Mouse (Mus musculus): ENCODE data around the gene Negr1. TPM values are rescaled to one million over a fixed set of nuclear protein-coding genes. Genes with fewer than 3 reads are reported as not detected.

Gene Negr1
- polyA plus RNA-seq, 1 experiment: 93.8 TPM

DNA sequence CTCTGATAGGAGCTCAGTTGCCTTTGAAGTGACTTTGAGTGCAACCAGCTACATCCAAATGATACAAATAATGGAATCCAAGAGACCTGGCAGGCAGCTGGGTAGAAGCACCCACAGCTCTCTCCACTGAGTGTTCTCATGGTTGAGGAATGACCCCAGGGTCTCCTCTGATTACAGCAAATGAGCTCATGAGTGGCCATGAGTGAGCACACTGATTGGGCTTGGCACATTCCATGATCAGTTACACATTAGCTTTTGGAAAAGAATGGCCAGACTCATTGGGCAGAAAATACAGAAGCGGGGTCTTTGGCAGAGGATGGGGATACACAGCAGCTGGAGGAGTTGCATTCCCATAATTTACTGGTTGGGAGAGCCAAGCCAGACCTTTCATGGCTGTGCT is 678.6 kb downstream of the Negr1 start:
- TF ChIP-seq CTCF (IDR thresholded peaks at IDR 0.05; ENCODE audit: extremely low read depth, insufficient read depth, low read length) (no peak), POLR2A (IDR thresholded peaks at IDR 0.05; ENCODE audit: extremely low read depth, insufficient read depth, low read length) (no peak)
- H3K4me1 ChIP-seq (ENCODE audit: control insufficient read depth, insufficient read depth, low read length): no peaks in the 10 kb centered on the region
- H3K27ac ChIP-seq (ENCODE audit: insufficient read depth, low read length): no peak overlapping the region
- H3K4me3 ChIP-seq (ENCODE audit: insufficient read depth, low read length): no peak overlapping the region

DNA sequence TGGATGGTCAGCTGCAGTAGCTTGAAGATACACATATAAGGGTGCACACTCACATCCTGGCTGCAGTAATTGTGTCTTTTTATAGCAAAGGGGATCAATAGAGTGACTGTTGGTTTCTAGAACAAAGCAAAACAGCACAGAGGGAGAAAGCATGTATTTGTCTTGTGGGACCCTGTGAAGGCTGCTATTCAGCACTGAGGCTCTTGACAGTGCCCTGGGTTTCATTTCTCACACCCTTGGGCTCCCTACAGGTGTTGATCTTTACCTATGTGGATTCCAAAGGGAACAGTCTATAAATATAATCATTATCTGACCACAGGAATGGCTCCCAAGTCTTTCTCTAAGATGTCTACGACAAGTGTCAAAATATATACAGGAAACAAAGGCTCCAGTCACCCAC is 693.9 kb downstream of the Negr1 start:
- peaks cover 7% of the 10 kb centered on the region for H3K4me1 ChIP-seq (ENCODE audit: control insufficient read depth, insufficient read depth, low read length)

DNA sequence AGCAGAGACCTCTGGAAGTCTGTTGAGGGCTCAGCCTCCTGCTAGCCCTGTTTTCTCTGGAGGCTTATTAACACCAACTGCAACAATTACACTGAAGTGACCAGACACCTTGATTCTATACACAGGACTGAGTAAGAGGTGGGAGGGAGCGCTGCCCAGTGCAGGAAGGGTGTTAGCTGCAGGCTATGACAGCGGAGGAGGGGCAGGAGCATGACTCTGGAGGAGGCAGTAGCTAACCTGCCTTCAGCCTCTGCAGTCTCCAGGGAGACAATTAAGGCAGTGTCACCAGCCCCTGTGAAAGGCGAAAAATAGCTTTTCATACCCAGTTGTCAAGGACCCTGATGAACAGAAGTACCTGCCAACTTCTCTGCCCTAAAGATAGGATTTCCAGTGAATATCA is 694.3 kb downstream of the Negr1 start:
- peaks cover 7% of the 10 kb centered on the region for H3K4me1 ChIP-seq (ENCODE audit: control insufficient read depth, insufficient read depth, low read length)
- no peak overlapping the region for H3K4me3 ChIP-seq (ENCODE audit: insufficient read depth, low read length)
- H3K27ac ChIP-seq (ENCODE audit: insufficient read depth, low read length): no peak overlapping the region
- no peak for TF ChIP-seq POLR2A (IDR thresholded peaks at IDR 0.05; ENCODE audit: extremely low read depth, insufficient read depth, low read length)
- TF ChIP-seq CTCF (IDR thresholded peaks at IDR 0.05; ENCODE audit: extremely low read depth, insufficient read depth, low read length): no peak

More for the DNA sequence above, 693.9 kb downstream of the Negr1 start:
- TF ChIP-seq CTCF (IDR thresholded peaks at IDR 0.05; ENCODE audit: extremely low read depth, insufficient read depth, low read length) (no peak), POLR2A (IDR thresholded peaks at IDR 0.05; ENCODE audit: extremely low read depth, insufficient read depth, low read length) (no peak)
- Histone ChIP-seq H3K27ac (ENCODE audit: insufficient read depth, low read length) (no peak overlapping the region), H3K4me3 (ENCODE audit: insufficient read depth, low read length) (no peak overlapping the region)

DNA sequence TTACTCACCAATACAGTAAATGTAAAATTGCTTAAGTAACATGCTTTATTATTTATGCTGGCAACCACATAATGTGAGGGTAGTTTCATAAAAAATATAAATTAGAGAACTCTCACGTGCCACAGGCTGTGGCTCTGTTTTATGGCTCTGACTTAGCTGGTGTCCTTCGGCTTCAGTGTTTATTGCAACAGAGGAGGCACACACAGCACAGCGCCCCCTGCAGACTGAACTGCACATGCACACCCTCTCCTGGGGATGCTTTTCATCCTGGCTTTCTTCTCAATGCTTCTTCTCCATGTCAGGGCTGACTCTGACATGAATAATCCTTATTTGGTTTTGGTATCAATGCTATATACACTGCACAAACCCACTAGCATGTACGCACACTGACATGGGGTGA is 707.1 kb downstream of the Negr1 start:
- TF ChIP-seq POLR2A (IDR thresholded peaks at IDR 0.05; ENCODE audit: extremely low read depth, insufficient read depth, low read length) (no peak), CTCF (IDR thresholded peaks at IDR 0.05; ENCODE audit: extremely low read depth, insufficient read depth, low read length) (0 out of 2 replicates have a peak, but pooled peaks have one; percentile 11)
- H3K4me1 ChIP-seq (ENCODE audit: control insufficient read depth, insufficient read depth, low read length): no peaks in the 10 kb centered on the region
- H3K27ac ChIP-seq (ENCODE audit: insufficient read depth, low read length): no peak overlapping the region

DNA sequence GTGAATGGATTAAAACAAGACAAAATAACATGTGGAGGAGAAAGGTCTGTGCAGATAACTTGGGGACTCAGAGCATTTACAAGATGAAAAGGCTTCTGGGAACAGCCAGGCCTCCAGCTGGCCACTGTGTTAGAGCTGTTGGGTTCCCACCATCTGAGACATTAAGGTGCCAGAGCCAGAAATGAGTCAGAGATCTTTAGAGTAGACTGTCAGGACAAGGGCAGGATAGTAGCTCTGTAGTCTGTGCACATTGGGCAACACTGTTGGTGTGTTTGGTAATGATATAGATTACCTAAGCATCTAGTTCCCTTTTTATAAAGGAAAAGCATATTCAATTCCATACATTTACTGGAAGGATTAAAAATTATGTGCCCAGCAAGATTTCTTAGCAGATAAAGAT is 710.8 kb downstream of the Negr1 start:
- Histone ChIP-seq H3K27ac (ENCODE audit: insufficient read depth, low read length) (no peak overlapping the region), H3K4me3 (ENCODE audit: insufficient read depth, low read length) (no peak overlapping the region), H3K4me1 (ENCODE audit: control insufficient read depth, insufficient read depth, low read length) (no peaks in the 10 kb centered on the region)
- TF ChIP-seq POLR2A (IDR thresholded peaks at IDR 0.05; ENCODE audit: extremely low read depth, insufficient read depth, low read length): no peak
- no peak for TF ChIP-seq CTCF (IDR thresholded peaks at IDR 0.05; ENCODE audit: extremely low read depth, insufficient read depth, low read length)

More for the DNA sequence above, 707.1 kb downstream of the Negr1 start:
- no peak overlapping the region for H3K4me3 ChIP-seq (ENCODE audit: insufficient read depth, low read length)

DNA sequence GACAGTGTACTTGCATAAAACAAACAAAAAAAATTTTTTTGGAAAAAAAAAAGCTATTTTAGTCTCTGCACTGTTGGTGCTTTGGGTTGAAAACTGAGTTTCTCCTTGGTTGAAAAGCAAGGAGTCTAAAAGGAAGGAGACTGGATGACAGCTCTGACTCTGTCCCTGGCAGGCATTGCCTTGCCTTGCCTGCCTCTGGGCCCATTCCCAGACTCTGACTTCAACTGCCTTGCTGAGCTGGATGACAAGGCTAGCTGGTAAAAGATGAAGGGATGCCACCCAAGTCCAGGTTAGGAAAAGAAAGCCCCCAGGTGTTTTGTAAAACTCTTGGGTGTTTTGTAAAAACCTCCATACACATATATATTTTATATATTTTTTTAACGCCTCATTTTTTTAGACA is 712.5 kb downstream of the Negr1 start:
- no peak overlapping the region for H3K27ac ChIP-seq (ENCODE audit: insufficient read depth, low read length)
- TF ChIP-seq CTCF (IDR thresholded peaks at IDR 0.05; ENCODE audit: extremely low read depth, insufficient read depth, low read length): no peak
- TF ChIP-seq POLR2A (IDR thresholded peaks at IDR 0.05; ENCODE audit: extremely low read depth, insufficient read depth, low read length): no peak
- no peaks in the 10 kb centered on the region for H3K4me1 ChIP-seq (ENCODE audit: control insufficient read depth, insufficient read depth, low read length)
- H3K4me3 ChIP-seq (ENCODE audit: insufficient read depth, low read length): no peak overlapping the region

DNA sequence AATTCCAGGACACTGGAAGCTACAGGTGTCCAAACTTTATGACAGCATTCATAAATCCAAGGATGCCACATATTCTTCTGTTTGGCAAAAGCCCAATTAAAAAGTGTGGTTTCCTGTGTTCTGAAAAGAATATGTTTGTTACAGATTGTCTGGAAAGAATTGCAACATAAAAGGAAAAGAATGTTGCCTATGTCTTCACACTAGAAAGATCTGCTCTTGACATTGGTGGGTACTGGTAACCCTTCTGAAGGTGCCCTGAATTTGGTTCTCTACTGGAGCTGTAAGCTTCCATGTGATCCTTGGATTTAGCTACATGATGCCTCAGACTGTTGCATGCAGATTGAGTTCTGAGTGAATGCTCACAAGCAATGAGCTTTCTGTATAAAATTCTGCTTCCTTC is 718.1 kb downstream of the Negr1 start:
- Histone ChIP-seq H3K27ac (ENCODE audit: insufficient read depth, low read length) (no peak overlapping the region), H3K4me1 (ENCODE audit: control insufficient read depth, insufficient read depth, low read length) (no peaks in the 10 kb centered on the region), H3K4me3 (ENCODE audit: insufficient read depth, low read length) (no peak overlapping the region)
- TF ChIP-seq CTCF (IDR thresholded peaks at IDR 0.05; ENCODE audit: extremely low read depth, insufficient read depth, low read length): no peak
- TF ChIP-seq POLR2A (IDR thresholded peaks at IDR 0.05; ENCODE audit: extremely low read depth, insufficient read depth, low read length): no peak

DNA sequence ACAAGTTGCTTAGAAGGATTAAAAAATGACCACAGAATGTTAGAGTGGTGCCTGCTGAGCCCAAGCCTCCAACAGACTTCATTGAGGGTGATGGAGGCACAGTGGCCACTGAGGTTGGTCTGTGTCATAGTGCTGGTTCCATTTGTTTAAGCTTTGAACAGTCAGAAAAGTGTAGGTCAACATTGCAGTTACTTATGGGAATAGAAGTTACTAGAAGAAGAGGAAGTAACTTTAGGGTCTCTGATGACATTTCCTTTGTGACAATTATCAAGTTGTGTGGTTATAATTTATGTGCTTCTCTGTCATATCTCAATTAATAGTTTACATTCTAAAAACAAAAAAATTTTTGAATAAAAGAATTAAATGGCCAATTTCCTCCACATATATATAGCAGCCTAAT is 719.7 kb downstream of the Negr1 start:
- Histone ChIP-seq H3K4me3 (ENCODE audit: insufficient read depth, low read length) (no peak overlapping the region), H3K27ac (ENCODE audit: insufficient read depth, low read length) (no peak overlapping the region), H3K4me1 (ENCODE audit: control insufficient read depth, insufficient read depth, low read length) (no peaks in the 10 kb centered on the region)
- TF ChIP-seq POLR2A (IDR thresholded peaks at IDR 0.05; ENCODE audit: extremely low read depth, insufficient read depth, low read length) (no peak), CTCF (IDR thresholded peaks at IDR 0.05; ENCODE audit: extremely low read depth, insufficient read depth, low read length) (no peak)

DNA sequence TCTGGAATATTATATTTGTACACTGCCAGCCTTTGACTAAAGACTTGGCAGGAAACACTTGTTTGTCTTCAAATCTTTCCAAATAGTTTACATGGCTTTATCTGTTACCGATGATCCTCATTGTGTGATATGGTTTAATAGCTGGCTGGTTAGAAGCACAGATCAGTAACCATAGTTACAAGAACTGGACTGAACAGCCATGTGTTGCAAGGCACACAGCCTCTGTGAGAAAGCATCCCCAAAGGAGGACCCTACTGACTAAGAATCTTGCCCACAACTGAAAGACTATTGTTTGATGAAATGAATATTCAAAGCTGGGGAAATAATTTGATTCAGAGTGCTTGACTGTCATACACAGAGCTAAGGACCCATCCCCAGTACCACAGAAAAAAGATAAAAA is 729.7 kb downstream of the Negr1 start:
- TF ChIP-seq CTCF (IDR thresholded peaks at IDR 0.05; ENCODE audit: extremely low read depth, insufficient read depth, low read length): no peak
- TF ChIP-seq POLR2A (IDR thresholded peaks at IDR 0.05; ENCODE audit: extremely low read depth, insufficient read depth, low read length): no peak
- no peak overlapping the region for H3K4me3 ChIP-seq (ENCODE audit: insufficient read depth, low read length)
- no peaks in the 10 kb centered on the region for H3K4me1 ChIP-seq (ENCODE audit: control insufficient read depth, insufficient read depth, low read length)
- no peak overlapping the region for H3K27ac ChIP-seq (ENCODE audit: insufficient read depth, low read length)

DNA sequence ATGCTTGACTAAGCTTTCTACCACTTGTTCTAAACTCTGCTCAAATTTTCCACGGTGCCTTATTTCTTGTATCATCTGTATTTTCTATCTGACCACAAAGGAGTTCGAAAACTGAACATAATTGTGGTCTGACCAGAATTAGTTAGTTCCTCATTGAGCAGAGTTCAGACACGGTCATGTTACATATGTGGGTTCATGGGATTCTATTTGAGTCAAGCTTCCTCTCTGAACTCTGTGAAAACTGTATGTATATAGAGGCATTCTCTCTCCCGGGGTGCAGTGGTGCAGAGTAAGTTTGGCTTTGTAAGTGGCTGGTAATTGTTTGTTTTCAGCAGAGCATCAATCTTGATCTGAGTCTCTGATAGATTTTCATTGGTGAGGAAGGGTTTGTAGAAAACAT is 735.6 kb downstream of the Negr1 start:
- Histone ChIP-seq H3K27ac (ENCODE audit: insufficient read depth, low read length) (no peak overlapping the region), H3K4me1 (ENCODE audit: control insufficient read depth, insufficient read depth, low read length) (no peaks in the 10 kb centered on the region), H3K4me3 (ENCODE audit: insufficient read depth, low read length) (no peak overlapping the region)
- TF ChIP-seq CTCF (IDR thresholded peaks at IDR 0.05; ENCODE audit: extremely low read depth, insufficient read depth, low read length) (no peak), POLR2A (IDR thresholded peaks at IDR 0.05; ENCODE audit: extremely low read depth, insufficient read depth, low read length) (no peak)
